Comparison of ENCODE assay signal across 8 mouse cellular contexts in genomic region chr17:45733038-45733734, GRCm38 (mm10). TPM values are rescaled to one million over a fixed set of nuclear protein-coding genes. Genes with fewer than 3 reads are reported as not detected.
DNase-seq lines count a peak whose midpoint lies in the region; ATAC-seq lines count a peak whose summit lies in the region.
"Had no signal": no experiment of that assay in that cellular context is flagged by ENCODE, and none has a peak within 500 bp of the region (broad histone marks: within the 10 kb centered on the region; RNA-seq: fewer than 3 reads in every experiment).

No protein-coding gene starts in this region.

- peak overlapping the region; percentile 59 for H3K9ac ChIP-seq in embryonic facial prominence, embryonic 14.5 days (ENCODE audit: low read depth, low read length)
- H3K9ac ChIP-seq in liver, embryonic 16.5 days (ENCODE audit: low read depth, low read length), result no peak overlapping the region

- H3K4me2 ChIP-seq in embryonic facial prominence, embryonic 14.5 days (ENCODE audit: low read depth, low read length), result peak overlapping the region; percentile 86
- peak overlapping the region; percentile 63 for H3K4me2 ChIP-seq in liver, embryonic 16.5 days (ENCODE audit: low read depth, low read length)

- no peaks in the 10 kb centered on the region for H3K36me3 ChIP-seq in megakaryocyte, embryonic 14.5 days (replicated peaks; ENCODE audit: low read length)
- no peaks in the 10 kb centered on the region for H3K36me3 ChIP-seq in embryonic facial prominence, embryonic 14.5 days (ENCODE audit: control insufficient read depth, insufficient read depth, low read length)
- no peaks in the 10 kb centered on the region for H3K36me3 ChIP-seq in liver, embryonic 16.5 days (ENCODE audit: control insufficient read depth, insufficient read depth)

- peaks cover 30% of the 10 kb centered on the region for H3K27me3 ChIP-seq in megakaryocyte, embryonic 14.5 days (replicated peaks)
- peaks cover 13% of the 10 kb centered on the region for H3K27me3 ChIP-seq in embryonic facial prominence, embryonic 14.5 days (replicated peaks; ENCODE audit: control insufficient read depth, insufficient read depth, low read length)
- peaks cover 27% of the 10 kb centered on the region for H3K27me3 ChIP-seq in liver, embryonic 16.5 days (ENCODE audit: control insufficient read depth, insufficient read depth, low read depth, low read length)

- H3K9me3 ChIP-seq in megakaryocyte, embryonic 14.5 days, result no peaks in the 10 kb centered on the region
- no peaks in the 10 kb centered on the region for H3K9me3 ChIP-seq in embryonic facial prominence, embryonic 14.5 days (ENCODE audit: control insufficient read depth, low read length)
- H3K9me3 ChIP-seq in liver, embryonic 16.5 days (replicated peaks; ENCODE audit: control insufficient read depth, low read length), result no peaks in the 10 kb centered on the region

- peak overlapping the region; percentile 89 for H3K4me3 ChIP-seq in megakaryocyte, embryonic 14.5 days (replicated peaks)
- peak overlapping the region; percentile 38 for H3K4me3 ChIP-seq in embryonic facial prominence, embryonic 14.5 days (ENCODE audit: low read depth, low read length)
- no peak overlapping the region for H3K4me3 ChIP-seq in liver, embryonic 16.5 days (ENCODE audit: low read depth, low read length)

- peaks cover 72% of the 10 kb centered on the region for H3K4me1 ChIP-seq in megakaryocyte, embryonic 14.5 days
- H3K4me1 ChIP-seq in embryonic facial prominence, embryonic 14.5 days (ENCODE audit: control insufficient read depth, insufficient read depth, low read length), result peaks cover 20% of the 10 kb centered on the region
- peaks cover 41% of the 10 kb centered on the region for H3K4me1 ChIP-seq in liver, embryonic 16.5 days (ENCODE audit: control insufficient read depth, low read depth, low read length)

- no peak overlapping the region for H3K27ac ChIP-seq in embryonic facial prominence, embryonic 14.5 days (replicated peaks; ENCODE audit: low read depth, low read length)
- H3K27ac ChIP-seq in liver, embryonic 16.5 days (ENCODE audit: low read length), result no peak overlapping the region

- DNase-seq in embryonic facial prominence, embryonic 14.5 days (ENCODE audit: low spot score), result no peak
- DNase-seq in kidney, adult 11 months, result peak; percentile 65
- DNase-seq in spleen, adult 12 weeks (ENCODE audit: low spot score), result no peak

- WGBS in embryonic facial prominence, embryonic 14.5 days, result 64% methylated on average over 18 of the region's 19 CpGs
- WGBS in liver, embryonic 16.5 days (ENCODE audit: insufficient replicate concordance), result 69% methylated on average over 19 of the region's 19 CpGs

- no peak for ATAC-seq in megakaryocyte, adult 5-6 weeks (ENCODE audit: poor library complexity, severe bottlenecking)
- no peak for ATAC-seq in embryonic facial prominence, embryonic 14.5 days (ENCODE audit: low read depth)
- no peak for ATAC-seq in liver, embryonic 16.5 days (ENCODE audit: low read depth)
- no peak for ATAC-seq in erythroblast, adult 5-6 weeks (replicated peaks; ENCODE audit: low FRiP score, poor library complexity, severe bottlenecking)

RNA-seq across cellular contexts. Expression of gene 1600014C23Rik, which starts 0.5 kb away (rescaled TPM):
- 1.3 TPM in 1 of 2 replicates, not detected in the other for polyA plus RNA-seq in megakaryocyte, embryonic 14.5 days (2012; ENCODE audit: insufficient read depth, low replicate concordance)
- total RNA-seq in megakaryocyte, adult 5-6 weeks (2015), result not detected in 2 replicates
- total RNA-seq in megakaryocyte, adult 5-6 weeks (2017), result not detected in 2 replicates
- polyA plus RNA-seq in embryonic facial prominence, embryonic 14.5 days (2014; fragmentation: Nextera tagmentation; extraction: Ambion mirVana), result not detected in 2 replicates
- not detected in 2 replicates for polyA plus RNA-seq in liver, embryonic 16.5 days (2015; fragmentation: Nextera tagmentation; extraction: Ambion mirVana)
- total RNA-seq in erythroblast, adult 5-6 weeks (2015; ENCODE audit: low replicate concordance), result not detected in 2 replicates
- not detected in 2 replicates for total RNA-seq in erythroblast, adult 5-6 weeks (2017; ENCODE audit: low replicate concordance)
- total RNA-seq: left cerebral cortex, adult 18-20 months had no signal

RNA-seq across cellular contexts. Expression of gene Tmem63b, which starts 46.5 kb away (rescaled TPM):
- polyA plus RNA-seq in megakaryocyte, embryonic 14.5 days (2012; ENCODE audit: insufficient read depth, low replicate concordance), result 22.7 and 26.5 TPM in 2 replicates
- total RNA-seq in megakaryocyte, adult 5-6 weeks (2015), result 3.3 and 5.3 TPM in 2 replicates
- total RNA-seq in megakaryocyte, adult 5-6 weeks (2017), result 3.6 and 5.3 TPM in 2 replicates
- 30.4 and 32.9 TPM in 2 replicates for polyA plus RNA-seq in embryonic facial prominence, embryonic 14.5 days (2014; fragmentation: Nextera tagmentation; extraction: Ambion mirVana)
- polyA plus RNA-seq in liver, embryonic 16.5 days (2015; fragmentation: Nextera tagmentation; extraction: Ambion mirVana), result 8.2 and 10.0 TPM in 2 replicates
- total RNA-seq in erythroblast, adult 5-6 weeks (2015; ENCODE audit: low replicate concordance), result 2.5 and 5.2 TPM in 2 replicates
- total RNA-seq in erythroblast, adult 5-6 weeks (2017; ENCODE audit: low replicate concordance), result 0.43 and 3.9 TPM in 2 replicates

RNA-seq across cellular contexts. Expression of gene Mrpl14, which starts 47.1 kb away (rescaled TPM):
- polyA plus RNA-seq in megakaryocyte, embryonic 14.5 days (2012; ENCODE audit: insufficient read depth, low replicate concordance), result 106 and 372 TPM in 2 replicates
- 30.3 and 34.7 TPM in 2 replicates for total RNA-seq in megakaryocyte, adult 5-6 weeks (2015)
- total RNA-seq in megakaryocyte, adult 5-6 weeks (2017), result 12.7 and 14.7 TPM in 2 replicates
- 146 and 148 TPM in 2 replicates for polyA plus RNA-seq in embryonic facial prominence, embryonic 14.5 days (2014; fragmentation: Nextera tagmentation; extraction: Ambion mirVana)
- 94.4 and 99.9 TPM in 2 replicates for polyA plus RNA-seq in liver, embryonic 16.5 days (2015; fragmentation: Nextera tagmentation; extraction: Ambion mirVana)
- 7.3 and 12.5 TPM in 2 replicates for total RNA-seq in erythroblast, adult 5-6 weeks (2015; ENCODE audit: low replicate concordance)
- 3.4 and 12.0 TPM in 2 replicates for total RNA-seq in erythroblast, adult 5-6 weeks (2017; ENCODE audit: low replicate concordance)
